Mouse (Mus musculus) left cerebral cortex, postnatal 4 days (tissue): Measurements from ENCODE around the gene Serpinb13. TPM values are rescaled to one million over a fixed set of nuclear protein-coding genes. Genes with fewer than 3 reads are reported as not detected.
"Not testable (repeated sequence)": the region's sequence is repeated elsewhere in the genome, so short reads cannot be mapped to it uniquely, and the experiment has no call there.

Experiments used
- DNase-seq: peaks from one replicate; pipeline ENCODE4 v3.0.0-alpha.2; 2022
- intact Hi-C: fragments of 180-260 bp; cut with DNase I; formaldehyde crosslinking; loops from one replicate; pipeline ENCODE4 v1.15.1; 2025
- total RNA-seq, 2 experiments: library from RNA; stranded (reverse); gene quantifications; 2 replicates each; pipeline ENCODE4 v1.2.3; 2021

Gene Serpinb13
- not detected for total RNA-seq

GRCm38 (mm10) chr1:106980684-106981083, at the start of gene Serpinb13:
Serpinb13 (plus strand) TSS chr1:106980984.
- intact Hi-C loops = no loop called here
- no peak for DNase-seq

- intact Hi-C loops = no loop called here
- no peak for DNase-seq
Observed at GRCm38 (mm10) chr1:106931954-106932353, 48.8 kb upstream of the Serpinb13 start.

GRCm38 (mm10) chr1:106933658-106934057, 47.1 kb upstream of the Serpinb13 start:
- intact Hi-C loops = no loop called here
- DNase-seq = no peak

- no peak for DNase-seq
- intact Hi-C loops = no loop called here
Observed at GRCm38 (mm10) chr1:106934265-106934664, 46.5 kb upstream of the Serpinb13 start, which contains the start of gene Serpinb12. Serpinb12 (plus strand) TSS chr1:106934449.

GRCm38 (mm10) chr1:106947217-106947616, 33.6 kb upstream of the Serpinb13 start:
- intact Hi-C loops = no loop called here
- no peak for DNase-seq

- DNase-seq = no peak
- intact Hi-C loops = no loop called here
Observed at GRCm38 (mm10) chr1:106959981-106960380, 20.8 kb upstream of the Serpinb13 start.

GRCm38 (mm10) chr1:106961023-106961422, 19.8 kb upstream of the Serpinb13 start:
- intact Hi-C loops = no loop called here
- peak; percentile 31 for DNase-seq

GRCm38 (mm10) chr1:106983092-106983491, 2.3 kb downstream of the Serpinb13 start:
- no peak for DNase-seq
- intact Hi-C loops = no loop called here

GRCm38 (mm10) chr1:106983865-106984264, 3.1 kb downstream of the Serpinb13 start:
- intact Hi-C loops = no loop called here

GRCm38 (mm10) chr1:107000424-107000823, 19.6 kb downstream of the Serpinb13 start:
- peak; percentile 16 for DNase-seq
- intact Hi-C loops = no loop called here

More at GRCm38 (mm10) chr1:106983865-106984264, 3.1 kb downstream of the Serpinb13 start:
- DNase-seq = no peak

GRCm38 (mm10) chr1:107001754-107002153, 21.0 kb downstream of the Serpinb13 start:
- no peak for DNase-seq
- intact Hi-C loops = no loop called here

GRCm38 (mm10) chr1:107006316-107006715, 25.5 kb downstream of the Serpinb13 start:
- intact Hi-C loops = no loop called here

GRCm38 (mm10) chr1:107014530-107014929, 33.7 kb downstream of the Serpinb13 start:
- intact Hi-C loops = loop anchor here (10.0 kb wide), 2 partner anchors 470 to 550 kb away; no protein-coding TSS in a partner anchor
- peak; percentile 22 for DNase-seq

More at GRCm38 (mm10) chr1:107006316-107006715, 25.5 kb downstream of the Serpinb13 start:
- no peak for DNase-seq

GRCm38 (mm10) chr1:107015210-107015609, 34.4 kb downstream of the Serpinb13 start:
- intact Hi-C loops = loop anchor here (10.0 kb wide), 2 partner anchors 470 to 550 kb away; no protein-coding TSS in a partner anchor
- no peak for DNase-seq

- intact Hi-C loops = no loop called here
- DNase-seq = no peak
Observed at GRCm38 (mm10) chr1:107025886-107026285, 45.1 kb downstream of the Serpinb13 start.

GRCm38 (mm10) chr1:107034236-107034635, 53.5 kb downstream of the Serpinb13 start:
- not testable (repeated sequence) for DNase-seq

More at GRCm38 (mm10) chr1:107034236-107034635, 53.5 kb downstream of the Serpinb13 start:
- intact Hi-C loops = not testable (repeated sequence)

Other genes with a start within 250 kb of the Serpinb13 start
- gene Kdsr, start 221.3 kb upstream of the Serpinb13 start, total RNA-seq = 10 to 100 TPM; 22.4 to 28.7 TPM
- 10 to 100 TPM; 48.8 to 52.3 TPM for gene Vps4b, start 184.3 kb upstream of the Serpinb13 start, total RNA-seq
- gene Serpinb5, start 119.8 kb upstream of the Serpinb13 start, total RNA-seq = not detected
- not detected for gene Serpinb12, start 46.5 kb upstream of the Serpinb13 start, total RNA-seq
- gene Serpinb3a, start 71.3 kb downstream of the Serpinb13 start, total RNA-seq = not detected
- gene Serpinb3d, start 102.5 kb downstream of the Serpinb13 start, total RNA-seq = not detected